Mouse (Mus musculus) stomach, postnatal 0 days (tissue): Measurements from ENCODE around the gene Cdkn2aipnl. TPM values are rescaled to one million over a fixed set of nuclear protein-coding genes. Genes with fewer than 3 reads are reported as not detected.

ENCODE experiments used
- ATAC-seq: fragments of 200-750 bp; cut with Nextera tagmentation; 2 replicates; pipeline ENCODE4 v1.8.0; 2017; ENCODE audit not compliant: low FRiP score, low TSS enrichment
- DNase-seq: peaks from one replicate; pipeline ENCODE4 v3.0.0-alpha.2; 2016; ENCODE audit warnings: low spot score
- H3K27ac ChIP-seq: fragments of 300-500 bp; sonication (generic); replicated peaks from 2 replicates; pipeline ENCODE4 v1.5.1; 2014; ENCODE audit warnings: mild to moderate bottlenecking, control low read depth
- H3K27me3 ChIP-seq: fragments of 300-500 bp; sonication (generic); 2 replicates; pipeline ENCODE4 v1.6.1; 2014; ENCODE audit warnings: low read length; ENCODE audit not compliant: control insufficient read depth, insufficient read depth
- H3K36me3 ChIP-seq: fragments of 300-500 bp; sonication (generic); 2 replicates; pipeline ENCODE4 v1.6.1; 2014; ENCODE audit warnings: low read length, mixed read lengths; ENCODE audit not compliant: control insufficient read depth, insufficient read depth
- H3K4me1 ChIP-seq: fragments of 300-500 bp; sonication (generic); replicated peaks from 2 replicates; pipeline ENCODE4 v1.6.1; 2014; ENCODE audit warnings: antibody characterized with exemption; ENCODE audit not compliant: control insufficient read depth, insufficient read depth
- H3K4me2 ChIP-seq: fragments of 300-500 bp; sonication (generic); replicated peaks from 2 replicates; pipeline ENCODE4 v1.6.1; 2014; ENCODE audit warnings: low read depth, mild to moderate bottlenecking, control low read depth, moderate library complexity
- H3K4me3 ChIP-seq: fragments of 300-500 bp; sonication (generic); 2 replicates; pipeline ENCODE4 v1.5.1; 2014; ENCODE audit warnings: low read depth, low read length, control low read depth
- H3K9ac ChIP-seq: fragments of 300-500 bp; sonication (generic); 2 replicates; pipeline ENCODE4 v1.6.1; 2014; ENCODE audit warnings: mild to moderate bottlenecking, low read length, control low read depth, mixed read lengths
- H3K9me3 ChIP-seq: fragments of 300-500 bp; sonication (generic); 2 replicates; pipeline ENCODE4 v1.6.1; 2016; ENCODE audit warnings: low read length; ENCODE audit not compliant: control insufficient read depth
- CTCF ChIP-seq: IDR thresholded peaks from 2 replicates; pipeline ENCODE4 v1.5.1; 2016; ENCODE audit warnings: antibody characterized with exemption, low read depth, mild to moderate bottlenecking, moderate library complexity
- EP300 ChIP-seq: optimal IDR thresholded peaks from 2 replicates; pipeline ENCODE3; 2016; ENCODE audit warnings: antibody characterized with exemption
- WGBS: fragments of 180-500 bp; shearing (Covaris S2); extraction: QIAGEN DNeasy Blood & Tissue Kit; methylation state at CpG from one replicate; pipeline ENCODE4 v1.1.7; 2014; 5-methylcytosine and 5-hydroxymethylcytosine counted together
- polyA plus RNA-seq: library from polyadenylated mRNA; unstranded; fragments of >200 nt; fragmentation: Nextera tagmentation; extraction: Ambion mirVana; gene quantifications from 2 replicates; pipeline ENCODE4 v1.2.1, GENCODE M21; 2015

Gene Cdkn2aipnl
- polyA plus RNA-seq: 43.0 and 46.9 TPM in 2 replicates

DNA sequence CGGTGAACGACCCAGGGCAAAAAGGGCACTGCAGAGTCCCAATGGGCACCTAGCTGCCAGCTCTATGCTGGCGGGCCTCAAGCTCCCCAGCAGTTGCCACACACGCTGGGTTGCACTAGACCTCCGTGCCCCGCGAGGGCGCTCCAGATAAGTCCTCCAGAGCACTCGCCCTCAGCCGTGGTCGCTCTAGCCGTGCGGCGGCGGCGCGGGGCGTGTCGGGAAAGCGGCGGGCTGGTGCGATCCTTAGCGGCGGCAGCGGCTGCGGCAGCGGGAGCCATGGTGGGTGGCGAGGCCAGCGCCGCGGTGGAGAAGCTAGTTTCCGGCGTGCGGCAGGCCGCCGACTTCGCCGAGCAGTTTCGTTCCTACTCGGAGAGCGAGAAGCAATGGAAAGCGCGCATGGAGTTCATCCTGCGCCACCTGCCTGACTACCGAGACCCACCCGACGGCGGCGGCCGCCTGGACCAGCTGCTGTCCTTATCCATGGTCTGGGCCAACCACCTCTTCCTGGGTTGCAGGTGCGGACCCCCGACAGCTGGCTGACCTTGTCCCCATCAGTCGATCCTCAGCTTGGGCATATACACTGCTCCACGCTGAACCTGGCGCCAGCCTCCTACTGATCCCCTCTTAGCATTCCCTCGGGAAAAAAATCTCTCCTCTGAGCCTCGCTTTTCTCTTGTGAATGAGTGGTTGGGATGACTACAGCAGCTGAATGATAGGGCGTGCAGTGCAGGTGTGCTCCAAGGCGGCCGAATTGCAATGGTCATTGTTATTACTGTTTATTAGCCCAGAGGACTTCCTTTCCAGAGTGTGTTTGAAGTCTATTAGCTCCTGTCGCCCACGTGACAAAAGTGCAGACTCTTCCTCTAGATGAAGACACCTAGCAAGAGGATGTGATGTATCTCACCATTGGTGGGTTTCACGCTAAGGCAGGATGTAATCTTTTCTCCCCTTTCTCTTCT is at the start of gene Cdkn2aipnl:
Gene Cdkn2aipnl (plus strand): TSS at position 219 of the 959 bp plus-strand sequence.
- Histone ChIP-seq H3K36me3 (peaks cover 6% of the 10 kb centered on the region), H3K9ac (peak within 1 kb of the TSS; percentile 70), H3K4me2 (peak within 1 kb of the TSS; percentile 95), H3K4me3 (peak within 1 kb of the TSS; percentile 72), H3K27ac (peak within 1 kb of the TSS; percentile 49; the same call in 1 of the 2 replicates), H3K4me1 (no peaks in the 10 kb centered on the region), H3K27me3 (no peaks in the 10 kb centered on the region), H3K9me3 (no peaks in the 10 kb centered on the region)
- DNase-seq (peak; percentile 98), ATAC-seq (peak; percentile 94)
- under 1% methylated on average over 48 of the region's 63 CpGs for WGBS
- TF ChIP-seq EP300 (no peak), CTCF (peak; percentile 89)

DNA sequence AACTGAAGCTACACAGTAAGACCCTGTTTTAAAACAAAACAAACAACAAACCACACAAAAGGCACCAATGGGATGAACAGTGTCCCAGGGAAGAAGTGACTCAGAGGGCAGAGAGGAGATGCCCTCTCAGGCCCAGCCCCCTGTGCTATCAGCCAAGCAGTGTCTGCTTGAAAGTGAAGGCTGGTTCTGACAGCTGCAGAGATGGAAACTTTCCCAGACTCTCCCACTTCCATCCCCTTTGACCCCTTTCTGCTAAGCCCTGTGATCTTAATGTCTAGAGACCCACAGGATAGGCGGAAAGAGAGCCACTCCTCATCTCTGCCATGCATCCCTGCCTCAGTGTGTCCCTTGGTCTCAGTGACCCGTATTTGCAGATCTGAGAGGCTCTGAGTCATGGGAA is 49.5 kb upstream of the Cdkn2aipnl start:
- H3K4me2 ChIP-seq: no peak overlapping the region
- H3K4me1 ChIP-seq: no peaks in the 10 kb centered on the region
- no peak for DNase-seq
- H3K27me3 ChIP-seq: no peaks in the 10 kb centered on the region
- H3K36me3 ChIP-seq: no peaks in the 10 kb centered on the region
- TF ChIP-seq CTCF: no peak
- TF ChIP-seq EP300: no peak
- H3K9me3 ChIP-seq: no peaks in the 10 kb centered on the region
- H3K4me3 ChIP-seq: no peak overlapping the region
- WGBS: 53% methylated on average over 2 of the region's 2 CpGs
- H3K9ac ChIP-seq: no peak overlapping the region
- no peak overlapping the region for H3K27ac ChIP-seq
- ATAC-seq: no peak

DNA sequence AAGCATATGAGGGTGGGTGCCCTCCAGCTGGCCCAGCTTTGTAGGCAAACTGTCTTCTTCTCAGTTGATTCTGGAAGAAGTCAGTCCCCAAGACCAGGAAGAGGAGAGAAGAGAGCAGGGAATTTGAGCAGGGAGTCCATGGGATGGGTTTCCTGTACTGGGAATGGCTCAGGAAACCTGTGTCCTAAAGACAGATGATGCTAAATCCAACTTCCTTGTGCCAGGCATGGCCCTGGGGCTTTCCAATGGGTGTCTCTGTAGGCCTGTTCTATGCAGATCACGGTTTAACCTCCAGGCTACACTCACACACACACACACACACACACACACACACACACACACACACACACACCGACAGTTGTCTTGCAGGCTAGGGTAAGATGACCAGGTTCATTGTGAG is 48.9 kb upstream of the Cdkn2aipnl start:
- no peak overlapping the region for H3K4me2 ChIP-seq

DNA sequence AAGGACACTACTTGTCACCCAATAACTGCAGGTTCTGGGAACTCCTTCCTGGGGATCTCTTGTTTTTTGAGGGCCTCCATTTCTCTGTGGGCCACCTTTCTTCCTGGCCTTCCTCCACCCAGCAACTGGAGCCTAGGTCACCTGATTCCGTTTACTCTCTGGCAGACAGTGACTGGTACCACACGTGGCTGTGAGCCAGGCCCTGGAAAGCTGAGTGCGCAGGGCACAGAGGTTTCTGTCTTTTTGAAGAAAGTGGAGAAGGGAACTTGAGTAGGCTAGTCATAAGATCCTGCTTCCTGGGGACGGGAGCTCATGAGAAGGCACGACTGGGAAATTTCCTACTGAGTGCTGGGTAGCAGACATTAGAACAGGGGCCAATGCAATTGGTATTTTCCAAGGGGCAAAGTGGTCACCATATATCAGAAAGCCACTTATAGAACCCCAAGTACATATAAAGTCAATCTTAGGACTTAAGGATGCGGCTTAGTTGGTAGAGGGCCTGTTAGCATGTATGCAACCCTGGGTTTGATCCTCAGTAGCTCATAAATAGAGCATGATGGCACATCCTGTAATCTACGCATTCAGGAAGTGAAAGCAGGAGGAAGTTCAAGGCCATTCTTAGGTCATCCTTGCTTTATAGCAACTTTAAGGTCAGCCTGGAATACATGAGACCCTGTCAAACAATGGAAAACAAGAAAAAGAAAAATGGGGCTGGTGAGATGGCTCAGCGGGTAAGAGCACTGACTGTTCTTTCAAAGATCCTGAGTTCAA is 45.9 kb upstream of the Cdkn2aipnl start:
- Histone ChIP-seq H3K9me3 (no peaks in the 10 kb centered on the region; the same call in 1 of the 2 replicates), H3K27me3 (no peaks in the 10 kb centered on the region), H3K4me2 (no peak overlapping the region), H3K4me3 (no peak overlapping the region), H3K4me1 (no peaks in the 10 kb centered on the region), H3K27ac (no peak overlapping the region), H3K9ac (no peak overlapping the region), H3K36me3 (no peaks in the 10 kb centered on the region)
- 71% methylated on average over 8 of the region's 8 CpGs for WGBS
- no peak for ATAC-seq
- DNase-seq: no peak
- TF ChIP-seq CTCF: no peak
- no peak for TF ChIP-seq EP300

More for the DNA sequence above, 48.9 kb upstream of the Cdkn2aipnl start:
- Histone ChIP-seq H3K9ac (no peak overlapping the region), H3K27me3 (no peaks in the 10 kb centered on the region), H3K4me1 (no peaks in the 10 kb centered on the region), H3K9me3 (no peaks in the 10 kb centered on the region; the same call in 1 of the 2 replicates), H3K27ac (no peak overlapping the region), H3K36me3 (no peaks in the 10 kb centered on the region), H3K4me3 (no peak overlapping the region)
- ATAC-seq (no peak), DNase-seq (no peak)
- 89% methylated on average over 2 of the region's 2 CpGs for WGBS
- TF ChIP-seq CTCF (no peak), EP300 (no peak)

DNA sequence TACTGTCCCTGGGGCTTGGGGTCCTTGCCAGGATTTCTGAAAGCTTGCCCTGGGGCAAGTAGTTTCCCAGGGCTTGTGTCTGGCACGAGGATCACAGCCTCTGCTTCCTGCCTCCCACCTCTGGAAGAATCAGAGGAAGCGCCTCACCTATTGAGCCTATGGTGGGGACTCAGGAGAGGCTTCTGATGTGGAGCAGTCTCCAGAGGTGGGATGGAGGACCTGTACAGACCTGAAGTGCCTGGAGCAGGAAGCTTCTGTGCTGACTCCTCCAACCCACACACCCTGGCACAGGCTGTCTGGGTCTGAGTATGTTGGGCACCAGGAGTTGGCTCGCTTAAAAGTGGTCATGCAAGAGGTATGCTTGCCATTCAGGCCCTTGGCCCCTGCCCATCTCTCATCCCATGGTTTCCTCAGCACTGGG is 45.0 kb upstream of the Cdkn2aipnl start:
- DNase-seq (no peak), ATAC-seq (0 out of 2 replicates have a peak, but pooled peaks have one; percentile 24)
- no peak overlapping the region for H3K4me2 ChIP-seq
- H3K27ac ChIP-seq: no peak overlapping the region
- H3K27me3 ChIP-seq: no peaks in the 10 kb centered on the region
- H3K4me1 ChIP-seq: no peaks in the 10 kb centered on the region
- 76% methylated on average over 3 of the region's 3 CpGs for WGBS
- TF ChIP-seq EP300 (no peak), CTCF (no peak)
- no peak overlapping the region for H3K9ac ChIP-seq
- H3K9me3 ChIP-seq: no peaks in the 10 kb centered on the region; the same call in 1 of the 2 replicates
- H3K36me3 ChIP-seq: no peaks in the 10 kb centered on the region
- H3K4me3 ChIP-seq: no peak overlapping the region
